ENCODE assay signal across 8 mouse cellular contexts in genomic region chr12:72820940-72821431, GRCm38 (mm10).
DNase-seq lines count a peak whose midpoint lies in the region; ATAC-seq and TF ChIP-seq lines count a peak whose summit lies in the region.

No protein-coding gene starts in this region.

- peak overlapping the region; percentile 47 for H3K4me3 ChIP-seq in bone marrow, adult 2 months (replicated peaks; ENCODE audit: control insufficient read depth, low read depth, low read length)
- peak overlapping the region; percentile 41 for H3K4me3 ChIP-seq in hindbrain, postnatal 0 days (ENCODE audit: low read length)
- peak overlapping the region; percentile 33 for H3K4me3 ChIP-seq in liver, embryonic 13.5 days (replicated peaks)
- peak overlapping the region; percentile 22 for H3K4me3 ChIP-seq in myocyte

- TF ChIP-seq POLR2A in bone marrow, adult 2 months (IDR thresholded peaks at IDR 0.05; ENCODE audit: borderline replicate concordance, control insufficient read depth, low read depth, low read length), result no peak
- peak; percentile 44 for TF ChIP-seq POLR2A in myocyte (IDR thresholded peaks at IDR 0.05; ENCODE audit: insufficient read length, low read depth)

- no peaks in the 10 kb centered on the region for H3K27me3 ChIP-seq in hindbrain, postnatal 0 days (ENCODE audit: insufficient read depth, low read length)
- peaks cover 52% of the 10 kb centered on the region for H3K27me3 ChIP-seq in liver, embryonic 13.5 days
- no peaks in the 10 kb centered on the region for H3K27me3 ChIP-seq in myocyte (ENCODE audit: control insufficient read depth, insufficient read depth, insufficient read length)

- peak overlapping the region; percentile 72 for H3K4me2 ChIP-seq in hindbrain, postnatal 0 days (ENCODE audit: low read depth, low read length)
- H3K4me2 ChIP-seq in liver, embryonic 13.5 days, result peak overlapping the region; percentile 50
- H3K4me2 ChIP-seq in myocyte (ENCODE audit: low read depth), result peak overlapping the region; percentile 74

- no peaks in the 10 kb centered on the region for H3K79me2 ChIP-seq in myocyte (ENCODE audit: control insufficient read depth, insufficient read depth)

- no peak overlapping the region for H3ac ChIP-seq in myocyte (ENCODE audit: control insufficient read depth, insufficient read length)

- no peaks in the 10 kb centered on the region for H3K36me3 ChIP-seq in hindbrain, postnatal 0 days (ENCODE audit: insufficient read depth, low read length)
- no peaks in the 10 kb centered on the region for H3K36me3 ChIP-seq in liver, embryonic 13.5 days
- no peaks in the 10 kb centered on the region for H3K36me3 ChIP-seq in myocyte (ENCODE audit: control insufficient read depth, insufficient read depth)

- 2% methylated on average over 24 of the region's 24 CpGs for WGBS in bone marrow, adult 2 months
- 1% methylated on average over 24 of the region's 24 CpGs for WGBS in hindbrain, postnatal 0 days
- 2% methylated on average over 24 of the region's 24 CpGs for WGBS in liver, embryonic 13.5 days (ENCODE audit: insufficient replicate concordance)

- H3K9me3 ChIP-seq in hindbrain, postnatal 0 days (ENCODE audit: low read length), result no peaks in the 10 kb centered on the region; the same call in 1 of the 2 replicates
- H3K9me3 ChIP-seq in liver, embryonic 13.5 days (replicated peaks), result no peaks in the 10 kb centered on the region

- ATAC-seq in hindbrain, postnatal 0 days, result peak; percentile 89
- no peak for ATAC-seq in liver, embryonic 13.5 days (ENCODE audit: low read depth)

- peak overlapping the region; percentile 54 for H3K9ac ChIP-seq in hindbrain, postnatal 0 days (replicated peaks; ENCODE audit: low read length)
- no peak overlapping the region for H3K9ac ChIP-seq in liver, embryonic 13.5 days

- H3K4me1 ChIP-seq in bone marrow, adult 2 months (ENCODE audit: control insufficient read depth, insufficient read depth, low read length), result no peaks in the 10 kb centered on the region; the same call in 1 of the 2 replicates
- H3K4me1 ChIP-seq in hindbrain, postnatal 0 days (ENCODE audit: insufficient read depth, low read length), result 0 out of 2 replicates have a peak, but pooled peaks cover 2% of the 10 kb centered on the region
- H3K4me1 ChIP-seq in liver, embryonic 13.5 days (replicated peaks), result no peaks in the 10 kb centered on the region

- no peak overlapping the region; the same call in 1 of the 2 replicates for H3K27ac ChIP-seq in bone marrow, adult 2 months (ENCODE audit: control insufficient read depth, insufficient read depth, low read depth, low read length, poor library complexity)
- H3K27ac ChIP-seq in hindbrain, postnatal 0 days, result peak overlapping the region; percentile 46; the same call in 1 of the 2 replicates
- H3K27ac ChIP-seq in liver, embryonic 13.5 days, result no peak overlapping the region

- DNase-seq in kidney, adult 9 months, result peak; percentile 16
- no peak for DNase-seq in kidney, adult 11 months
- peak; percentile 20 for DNase-seq in gastrocnemius, postnatal 10 days
- DNase-seq in hindbrain, postnatal 0 days (ENCODE audit: low spot score), result peak; percentile 65
- no peak for DNase-seq in liver, embryonic 13.5 days
- no peak for DNase-seq in frontal cortex, postnatal 36 days (ENCODE audit: low spot score in 2 of 2)

- TF ChIP-seq CTCF in bone marrow, adult 2 months (IDR thresholded peaks at IDR 0.05; ENCODE audit: control insufficient read depth, insufficient read depth, low read length), result no peak
- TF ChIP-seq CTCF in hindbrain, postnatal 0 days (IDR thresholded peaks at IDR 0.05; ENCODE audit: low read depth), result no peak; the same call in 1 of the 2 replicates

TF ChIP-seq in myocyte, 11 proteins besides CTCF, POLR2A, EP300 and RAD21:
- TF ChIP-seq E2F4 (IDR thresholded peaks at IDR 0.05; ENCODE audit: insufficient read depth) (no peak), MAX (IDR thresholded peaks at IDR 0.05; ENCODE audit: low read depth) (no peak), MYOG (IDR thresholded peaks at IDR 0.05; ENCODE audit: control insufficient read depth in 1 of 3, insufficient read depth in 1 of 3, insufficient read length in 2 of 3, low read depth in 2 of 3) (no peak), TCF12 (IDR thresholded peaks at IDR 0.05; ENCODE audit: insufficient read depth, poor library complexity, severe bottlenecking) (no peak), CEBPB (IDR thresholded peaks at IDR 0.05; ENCODE audit: insufficient read depth, poor library complexity, severe bottlenecking) (no peak), REST (IDR thresholded peaks at IDR 0.05; ENCODE audit: insufficient read depth, insufficient read length) (no peak), SRF (IDR thresholded peaks at IDR 0.05; ENCODE audit: control insufficient read depth, insufficient read length, low read depth) (no peak), POLR2AphosphoS2 (IDR thresholded peaks at IDR 0.05; ENCODE audit: insufficient read length, low read depth) (no peak), USF1 (IDR thresholded peaks at IDR 0.05; ENCODE audit: low read depth) (no peak), MYOD1 (IDR thresholded peaks at IDR 0.05; ENCODE audit: control insufficient read depth in 1 of 3, insufficient read length in 2 of 3, low read depth in 2 of 3) (no peak), TCF3 (IDR thresholded peaks at IDR 0.05; ENCODE audit: insufficient read length, low read depth) (no peak)

Comparison
In these comparisons a context has a peak if more than half of its experiments do, and no peak if none do; other contexts are left out.
1. DNase-seq: peak in kidney, adult 9 months (single experiment), gastrocnemius, postnatal 10 days (single experiment) and hindbrain, postnatal 0 days (single experiment); none in kidney, adult 11 months (single experiment), liver, embryonic 13.5 days (single experiment) and frontal cortex, postnatal 36 days (0 of 2).
2. Peak in every context shown above with its lines, with median percentiles within 50 percentile points of each other: H3K4me3 ChIP-seq and H3K4me2 ChIP-seq.